Mouse (Mus musculus) thymus, postnatal 36 days (tissue): ENCODE data around the gene Fam204a.

Source experiments
- DNase-seq, 2 experiments: peaks; one replicate each; pipeline ENCODE4 v3.0.0; 2022; ENCODE audit warnings: mixed read lengths in 2 of 2

Fam204a gene

DNA sequence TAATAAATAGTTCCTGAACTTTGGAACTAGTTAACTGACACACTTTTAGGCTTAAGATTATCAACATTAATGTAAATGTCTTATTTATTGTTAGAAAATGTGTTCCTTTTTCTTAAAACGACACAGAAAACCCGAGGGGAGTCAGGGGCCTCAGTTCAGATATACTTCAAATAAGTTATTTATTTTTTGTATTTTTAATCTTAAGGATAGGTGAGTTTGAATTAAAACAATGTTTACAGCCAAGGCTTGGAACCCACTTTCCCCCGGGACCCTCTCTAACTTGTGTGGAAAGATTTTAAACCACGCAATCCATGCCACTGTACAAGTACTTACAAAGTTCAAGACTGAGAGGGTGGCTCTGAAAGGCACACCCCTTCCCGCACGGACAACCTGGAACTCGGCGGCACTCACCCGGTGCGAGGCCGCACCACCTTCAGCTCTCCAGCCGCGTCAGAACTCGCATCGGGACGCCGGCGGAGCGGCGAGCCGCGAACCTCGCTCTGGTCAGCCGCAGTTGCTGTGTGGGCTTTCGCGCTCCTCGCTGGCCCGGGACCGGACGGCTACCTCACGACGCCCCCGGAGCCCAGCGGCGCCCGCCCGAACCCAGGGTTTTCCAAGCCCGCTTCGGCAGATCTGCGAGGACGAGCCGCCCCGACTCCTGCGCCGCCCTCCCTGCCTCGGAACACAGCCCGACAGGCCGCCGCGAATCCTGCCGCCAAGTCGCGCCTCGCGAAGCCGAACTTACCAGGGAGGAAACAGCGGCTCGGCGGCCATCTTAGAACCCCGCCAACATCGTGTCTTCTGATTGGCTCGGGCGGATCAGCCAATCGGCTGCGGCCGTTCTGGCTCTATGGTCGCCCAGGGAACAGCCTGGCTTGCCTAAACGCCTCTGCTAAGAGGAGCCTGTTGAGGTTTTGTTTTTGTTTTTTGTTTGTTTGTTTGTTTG is at the start of gene Fam204a:
Gene Fam204a, minus strand, starts transcription at position 803 of the 946 bp plus-strand sequence.
- DNase-seq: peak; percentile 94 to 95

DNA sequence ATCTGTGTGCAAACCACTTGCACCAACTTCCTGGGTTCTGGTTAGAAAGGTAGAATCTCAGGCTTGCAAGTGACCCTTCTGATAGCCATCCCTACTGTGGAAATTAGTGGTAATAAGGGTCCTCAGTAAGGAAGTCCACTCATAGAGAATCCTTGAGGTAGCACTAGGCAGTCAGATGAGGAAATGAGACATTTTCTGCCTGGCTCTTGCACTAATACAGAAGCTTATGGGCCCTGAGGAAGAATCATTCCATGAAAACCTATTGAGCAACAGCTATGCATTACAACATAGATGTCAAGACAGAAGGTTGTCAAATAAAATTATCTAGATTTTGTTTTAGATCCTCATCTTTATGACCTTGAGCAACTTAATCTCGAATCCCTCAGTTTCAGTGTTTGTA is 39.3 kb upstream of the Fam204a start:
- DNase-seq: no peak

DNA sequence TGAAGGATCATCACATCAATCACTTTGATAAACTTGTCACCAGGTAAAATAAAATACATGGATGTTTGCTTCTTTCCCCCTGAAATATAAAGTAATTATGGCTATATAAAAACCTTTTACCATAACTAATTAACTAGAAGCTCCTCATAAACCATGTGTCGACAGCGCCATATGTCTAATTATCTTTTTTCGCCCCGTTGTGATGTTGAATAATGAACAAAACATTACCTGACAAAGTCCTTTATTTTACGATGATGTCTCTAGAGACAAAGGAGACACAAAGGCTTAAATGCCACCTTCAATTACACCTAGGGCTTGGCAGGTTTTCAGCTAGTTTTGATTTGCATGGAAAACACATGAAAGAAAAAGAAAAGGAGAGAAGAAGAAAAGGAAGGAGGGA is 34.2 kb upstream of the Fam204a start:
- DNase-seq: no peak

DNA sequence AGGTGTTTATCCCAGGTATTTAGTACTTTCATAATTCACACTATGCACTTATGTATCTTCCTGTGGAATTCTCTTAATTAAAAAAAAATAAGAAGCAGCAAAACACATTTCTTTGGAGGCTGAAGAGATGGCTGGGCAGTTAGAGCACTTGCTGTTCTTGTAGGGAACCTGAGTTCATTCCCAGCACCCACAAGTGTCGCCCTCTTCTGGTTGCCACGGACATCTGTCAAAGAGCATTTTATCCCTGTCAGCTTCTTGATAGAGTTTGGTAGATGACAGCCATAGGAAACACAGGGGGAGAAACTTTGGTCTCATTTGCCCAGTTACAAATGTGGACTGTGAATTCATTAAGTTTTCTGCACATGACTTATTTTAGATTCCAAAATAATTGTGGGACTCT is 25.5 kb upstream of the Fam204a start:
- peak; percentile 2 to 8 for DNase-seq

DNA sequence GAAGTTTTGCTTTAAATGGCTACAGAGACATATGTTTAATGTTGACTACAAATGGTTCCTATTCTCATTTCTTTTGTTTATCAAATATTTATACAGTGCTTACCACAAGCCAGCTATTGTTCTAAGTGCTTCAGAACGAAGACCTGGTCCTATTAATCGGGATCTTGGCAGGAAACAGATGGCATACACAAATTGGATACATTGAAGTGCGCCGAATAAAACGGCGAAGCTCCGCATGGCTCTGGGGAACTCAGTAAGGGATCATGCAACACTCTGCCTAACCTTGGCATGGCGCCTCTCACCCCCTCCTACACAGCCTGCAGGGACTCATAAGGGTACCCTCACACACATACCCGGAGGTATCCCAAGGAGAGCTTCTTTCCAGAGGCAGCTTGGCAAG is 24.7 kb upstream of the Fam204a start:
- no peak for DNase-seq

DNA sequence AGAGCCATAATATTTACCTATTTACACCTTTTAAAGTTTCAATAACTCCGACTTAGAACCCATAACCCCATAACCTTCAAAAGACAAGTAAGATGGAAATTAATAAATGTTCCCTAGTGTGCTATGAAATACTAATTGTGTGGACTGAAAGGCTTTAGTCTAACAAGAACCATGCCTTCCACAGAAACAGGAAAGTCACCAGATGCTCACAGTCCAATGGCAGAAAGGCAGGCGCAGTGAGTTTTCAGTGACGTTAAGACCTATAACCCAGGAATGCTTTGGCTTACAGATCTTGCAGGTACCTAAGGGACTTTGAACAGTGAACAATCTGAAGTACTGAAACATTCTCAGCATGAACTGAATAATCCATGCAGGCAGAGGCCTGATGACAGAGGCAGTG is 18.7 kb upstream of the Fam204a start:
- DNase-seq: no peak

DNA sequence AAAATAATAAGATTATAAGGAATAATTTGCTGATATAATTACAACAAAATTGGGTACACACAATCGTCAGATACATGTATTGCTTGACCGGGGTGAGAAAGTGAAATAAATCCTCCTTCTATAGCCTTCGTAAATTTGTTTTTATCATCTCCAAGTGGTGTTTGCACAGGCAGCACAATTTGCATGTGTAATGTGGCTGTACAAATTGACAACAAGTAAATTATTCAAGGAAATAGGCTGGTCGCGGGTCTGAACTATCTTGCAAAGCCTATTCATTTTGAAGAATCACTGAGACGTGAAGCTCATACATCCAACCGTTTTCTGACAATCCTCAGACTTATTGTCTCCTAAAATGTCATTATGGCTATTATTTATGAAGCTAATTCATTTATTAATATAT is 16.1 kb upstream of the Fam204a start:
- DNase-seq: no peak

DNA sequence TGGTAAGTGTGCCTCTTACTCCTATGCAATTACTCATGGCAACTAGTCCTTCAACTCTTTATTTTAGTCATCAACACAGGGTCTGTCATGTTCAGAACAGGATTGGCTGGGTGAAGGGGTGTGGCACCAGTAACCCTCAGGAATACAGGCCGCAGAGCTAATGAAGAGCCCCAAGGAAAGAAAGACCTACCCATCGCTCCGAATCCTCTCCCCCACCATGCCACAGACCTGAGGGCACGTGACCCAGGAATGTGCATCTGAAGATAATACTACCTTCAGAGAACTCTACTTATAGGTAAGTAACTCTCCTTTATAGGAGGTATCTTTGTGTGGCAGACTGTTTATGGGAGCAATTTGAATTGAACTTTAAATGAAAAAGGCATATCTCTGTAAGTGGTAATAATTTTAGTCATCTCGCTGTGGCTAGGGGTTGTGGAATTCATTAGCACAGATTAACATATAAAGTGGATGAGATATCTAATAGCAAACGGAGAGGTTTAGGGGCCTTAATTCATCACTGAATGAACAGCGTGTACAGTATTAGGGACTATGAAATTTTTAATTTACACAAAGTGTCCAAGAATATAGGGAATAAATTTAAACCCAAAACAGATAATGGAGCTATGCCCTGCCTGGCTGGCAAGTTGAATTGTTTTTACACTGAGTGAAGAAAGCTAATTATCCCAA is 15.6 kb upstream of the Fam204a start:
- DNase-seq: no peak

DNA sequence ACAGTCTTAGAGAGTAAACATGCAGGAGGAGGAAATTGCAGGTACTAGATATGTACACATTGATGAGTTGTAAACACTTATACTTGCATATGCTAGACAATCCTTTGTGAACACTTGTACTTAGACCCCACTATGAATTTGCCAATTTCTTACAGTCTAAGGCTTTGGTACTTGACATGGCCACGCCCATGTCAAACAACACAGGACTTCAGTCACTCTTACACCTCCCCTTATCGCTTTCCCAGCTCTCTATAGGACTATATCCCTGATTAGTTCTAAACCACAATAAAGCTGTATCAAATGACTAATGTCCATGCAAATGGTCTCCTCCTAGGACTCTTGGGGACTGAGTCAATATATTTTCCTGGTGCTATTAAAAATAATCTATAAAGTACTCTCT is 5.0 kb upstream of the Fam204a start:
- no peak for DNase-seq

DNA sequence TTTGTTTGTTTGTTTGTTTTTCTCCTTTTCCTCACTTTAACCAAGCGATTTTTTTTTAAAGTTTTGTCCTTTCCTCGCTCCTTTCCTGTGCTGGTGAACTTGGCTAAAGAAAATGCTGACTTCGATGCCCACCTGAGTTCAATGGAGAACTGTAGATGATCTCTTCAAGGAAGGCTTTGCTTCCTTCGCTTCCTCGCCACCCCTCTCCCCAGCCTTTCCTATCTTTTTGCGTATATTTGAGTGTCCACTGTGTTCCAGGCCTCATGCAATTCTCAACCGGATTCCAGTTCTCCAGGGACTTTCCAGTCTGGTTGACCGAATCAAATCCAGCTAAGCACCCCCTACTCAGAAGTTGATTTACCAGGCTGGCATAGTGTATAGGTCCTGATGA is 339 bp upstream of the Fam204a start:
- peak in 1 of 2 experiments; percentile 5 for DNase-seq

DNA sequence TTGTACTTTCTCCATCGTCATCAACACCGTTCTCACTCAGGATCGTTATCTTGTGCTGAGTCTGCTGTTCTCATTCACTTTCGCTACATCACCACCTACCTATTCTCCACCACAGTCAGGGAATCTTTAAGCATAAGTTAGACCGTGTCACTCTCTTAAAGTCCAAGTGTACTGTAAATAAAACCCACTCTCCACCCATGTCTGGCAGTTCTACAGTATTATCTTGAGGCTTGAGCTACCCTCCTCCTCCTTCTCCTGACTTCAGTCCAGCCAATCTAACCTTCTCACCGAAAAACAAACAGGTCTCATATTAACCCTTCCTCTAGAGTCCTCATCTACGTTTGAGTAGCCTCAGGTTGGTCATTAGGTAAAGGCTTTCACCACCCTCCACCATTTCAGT is 7.1 kb downstream of the Fam204a start:
- DNase-seq: no peak

DNA sequence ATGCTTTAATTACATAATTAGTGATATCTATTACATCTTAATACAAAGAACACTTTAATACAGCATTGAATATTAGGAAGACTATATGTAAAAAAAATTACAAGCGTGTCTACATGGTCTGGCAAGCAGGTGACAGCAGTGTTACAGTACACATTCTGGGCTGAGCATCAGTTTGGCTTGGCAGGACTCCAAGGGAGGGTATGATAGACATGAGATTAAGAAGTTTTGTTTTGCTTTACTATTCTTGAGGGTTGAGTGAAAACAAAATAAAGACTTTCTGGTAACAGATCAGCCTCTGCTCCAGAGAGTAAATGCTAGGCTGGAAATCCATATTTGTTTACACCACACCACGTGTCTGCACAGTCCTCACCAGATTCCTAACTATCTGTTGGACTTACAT is 8.5 kb downstream of the Fam204a start:
- no peak for DNase-seq

DNA sequence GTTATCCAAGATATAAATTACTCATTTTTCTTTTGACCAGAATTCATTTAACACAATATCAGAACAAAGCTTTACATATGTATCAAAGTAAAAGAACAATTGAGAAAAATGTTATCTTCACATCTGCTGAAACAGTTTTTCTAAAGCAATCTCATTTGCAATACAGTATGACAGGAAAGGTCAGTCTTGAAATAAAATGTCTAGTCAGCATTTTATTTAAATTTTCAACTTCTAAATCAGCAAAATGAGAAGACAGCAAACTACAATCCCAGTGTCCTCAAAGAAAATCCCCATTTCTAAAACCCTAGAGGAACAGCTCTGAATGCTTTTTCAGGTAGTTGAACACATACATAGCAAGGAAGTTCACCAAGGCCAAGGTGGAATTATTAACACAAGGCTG is 18.3 kb downstream of the Fam204a start:
- DNase-seq: no peak

DNA sequence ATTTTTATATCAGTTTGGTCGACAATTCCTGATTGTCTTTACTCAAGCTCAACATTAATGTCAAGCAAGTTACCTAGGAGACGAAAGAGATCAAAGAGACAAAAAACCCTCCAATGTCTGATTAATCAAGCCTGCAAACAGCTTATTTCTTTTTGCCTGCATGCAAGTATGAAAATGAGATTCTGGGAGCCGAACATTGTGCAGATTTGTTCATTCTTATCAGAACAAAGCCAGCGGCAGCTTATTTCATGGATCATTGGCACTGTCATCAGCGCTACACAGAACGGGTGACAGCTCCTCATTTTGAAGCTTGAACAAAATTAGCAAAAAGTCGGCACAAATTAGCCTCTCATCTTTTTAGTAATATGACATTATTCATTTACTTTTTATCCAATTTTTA is 22.3 kb downstream of the Fam204a start:
- no peak for DNase-seq

DNA sequence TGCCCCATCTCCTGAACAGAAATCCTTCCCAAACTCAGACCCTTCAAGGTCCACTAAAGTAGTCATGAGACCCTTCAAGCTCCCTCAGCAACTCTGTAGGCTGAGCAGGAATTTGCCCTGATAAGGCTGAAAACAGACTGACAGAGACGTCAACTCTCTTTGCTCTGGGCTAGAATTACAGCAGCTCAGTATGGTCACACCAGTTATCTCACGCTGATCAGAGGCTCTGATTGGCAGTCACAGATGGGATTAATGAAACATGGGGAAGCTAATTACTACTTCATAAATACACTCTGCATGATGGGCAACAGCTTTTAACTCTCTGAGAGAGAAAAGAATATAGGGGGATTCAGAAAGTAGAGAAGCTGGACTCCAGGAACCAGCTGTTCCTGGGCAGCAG is 26.2 kb downstream of the Fam204a start:
- DNase-seq: no peak

DNA sequence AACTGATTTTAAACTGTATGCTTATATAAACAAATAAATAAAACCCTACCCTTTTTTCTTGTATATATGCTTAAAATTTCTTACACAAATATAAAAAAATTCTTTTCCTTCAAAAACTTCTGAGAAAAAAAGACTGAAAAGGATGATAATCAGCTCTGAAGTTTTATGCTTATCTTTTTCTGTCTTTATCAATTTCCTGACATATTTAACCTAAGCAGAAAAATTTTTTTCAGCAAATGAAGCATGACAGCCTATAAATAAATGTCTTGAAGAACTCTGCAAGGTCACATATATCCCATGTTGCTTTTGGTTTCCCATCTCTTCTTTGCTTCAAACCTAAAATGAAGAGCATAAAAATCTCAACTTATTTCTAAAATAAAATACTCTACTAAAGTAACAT is 27.3 kb downstream of the Fam204a start:
- no peak for DNase-seq

DNA sequence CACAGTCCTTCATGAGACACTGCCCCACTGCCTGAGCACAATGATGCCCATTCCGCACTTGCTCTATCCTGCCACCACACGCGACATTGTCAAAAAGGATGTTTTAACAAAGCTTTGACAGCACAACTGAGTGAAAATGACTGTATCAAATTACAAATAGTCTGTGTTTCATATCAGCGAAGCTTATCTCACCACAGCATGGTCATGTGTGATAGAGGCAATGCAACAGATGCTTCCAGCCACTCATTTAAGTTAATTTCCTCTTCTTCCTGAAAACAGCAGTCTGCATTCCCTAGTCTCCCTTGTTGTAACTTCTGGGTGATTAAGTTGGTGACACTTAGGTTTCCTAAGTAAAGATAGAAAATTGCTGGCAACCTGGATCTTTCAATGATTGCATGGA is 33.7 kb downstream of the Fam204a start:
- no peak for DNase-seq

DNA sequence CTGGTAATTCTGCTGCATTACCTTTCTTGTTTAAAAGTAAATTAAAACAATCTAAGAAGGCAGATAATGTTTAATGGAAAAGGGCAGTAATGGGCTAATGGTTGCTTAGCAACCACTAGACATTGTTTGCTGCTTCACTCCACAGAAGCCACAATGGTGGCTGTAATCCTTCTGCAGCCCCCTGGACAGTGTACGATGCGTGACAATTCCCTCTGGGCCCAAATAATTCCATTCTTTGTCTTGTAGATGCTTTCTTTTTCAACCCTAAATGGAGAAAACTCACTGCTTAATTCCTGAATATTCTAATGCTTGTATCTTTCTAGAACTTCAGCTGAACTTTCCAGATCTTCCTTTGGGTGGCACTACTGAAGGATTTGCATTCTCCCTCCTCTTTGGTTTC is 37.3 kb downstream of the Fam204a start:
- DNase-seq: no peak

DNA sequence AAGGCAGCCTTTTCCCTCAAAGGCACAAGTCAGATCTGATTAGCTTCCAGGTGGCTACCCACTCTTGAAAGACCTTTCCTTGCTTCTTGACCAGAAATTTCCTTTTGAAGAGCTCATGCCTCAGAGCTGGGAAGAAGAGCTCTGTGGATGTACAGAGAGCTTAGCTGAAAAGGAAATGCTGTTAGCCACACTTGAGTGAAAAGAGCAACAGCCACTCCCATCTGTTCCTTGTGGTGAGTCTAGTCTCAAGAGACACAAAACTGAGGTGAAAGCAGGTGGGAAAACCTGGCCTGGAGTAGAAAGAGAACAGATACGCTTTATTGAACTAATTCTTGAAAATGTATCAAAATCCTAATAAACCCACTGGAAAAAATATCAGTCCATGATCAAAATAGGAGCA is 43.6 kb downstream of the Fam204a start:
- DNase-seq: peak; percentile 38 to 45

DNA sequence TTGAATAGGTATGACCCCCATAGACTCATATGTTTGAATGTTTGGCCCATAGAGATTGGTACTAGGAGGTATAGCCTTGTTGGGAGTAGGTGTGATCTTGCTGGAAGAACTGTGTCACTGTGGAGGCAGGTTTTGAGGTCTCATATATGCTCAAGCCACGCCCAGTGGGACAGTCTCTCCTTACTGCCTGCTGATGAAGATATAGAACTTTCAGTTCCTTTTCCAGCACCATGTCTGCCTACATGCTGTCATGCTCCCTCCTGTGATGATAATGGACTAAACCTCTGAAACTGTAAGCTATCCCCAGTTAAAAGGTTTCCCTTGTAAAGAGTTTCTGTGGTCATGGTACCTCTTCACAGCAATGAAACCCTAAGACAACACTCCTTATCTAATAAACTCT is 44.3 kb downstream of the Fam204a start:
- no peak for DNase-seq

DNA sequence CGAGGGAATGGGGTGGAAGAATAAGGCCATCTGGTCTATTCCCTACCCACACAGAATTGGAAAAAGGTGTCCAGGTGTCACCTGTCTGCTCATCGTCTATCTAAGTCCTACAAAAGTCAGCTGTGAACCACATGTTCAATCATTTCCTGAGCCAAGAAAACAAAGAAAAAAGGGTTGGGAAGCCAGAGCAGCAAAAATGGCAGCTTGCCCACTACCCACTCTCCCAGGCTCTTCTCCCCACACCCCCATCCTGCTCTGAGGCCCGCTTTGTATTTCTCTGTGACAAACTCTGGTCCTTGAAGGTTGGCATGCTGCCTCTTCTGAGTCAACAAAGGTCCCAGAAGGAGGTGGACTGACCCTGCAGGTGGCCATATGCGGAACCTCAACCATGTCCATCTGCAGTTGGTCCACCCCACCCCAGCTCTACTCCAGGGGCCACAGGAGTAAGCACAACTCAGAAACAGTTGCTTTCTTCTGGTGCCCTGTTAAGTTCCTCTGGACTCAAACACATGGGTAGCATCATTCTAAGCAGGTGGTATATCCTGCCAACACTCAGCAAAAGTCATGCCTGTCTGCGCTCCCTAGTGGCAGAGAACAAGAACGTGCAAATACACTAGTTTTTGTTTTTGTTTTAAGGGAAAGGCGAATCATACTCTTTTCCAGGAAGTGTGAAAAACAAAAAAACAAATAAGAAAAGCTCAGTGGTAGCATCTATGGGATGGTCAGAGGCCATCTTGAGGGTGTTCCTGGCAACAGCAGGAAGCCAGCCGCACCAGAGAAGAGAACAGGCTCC is 47.5 kb downstream of the Fam204a start:
- DNase-seq: no peak

DNA sequence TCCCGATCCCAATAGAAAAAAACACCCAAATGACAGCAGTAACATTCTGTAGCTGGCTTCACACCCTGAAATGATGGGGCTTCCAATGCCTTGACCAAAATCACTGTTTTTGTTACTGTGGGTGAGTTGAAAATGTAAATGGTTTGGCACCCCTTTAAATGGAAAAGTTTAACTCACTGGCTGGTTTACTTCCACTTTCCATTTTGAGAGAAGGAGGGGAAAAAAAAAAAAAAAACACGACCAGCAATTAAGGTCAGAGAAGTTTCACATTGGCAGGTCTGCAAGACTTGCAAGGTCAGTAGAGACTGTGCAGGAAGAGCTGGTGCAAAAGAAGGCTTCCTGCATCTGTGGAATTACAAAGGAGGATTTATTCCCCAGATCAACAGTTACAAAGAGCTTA is 61.1 kb downstream of the Fam204a start:
- no peak for DNase-seq

DNA sequence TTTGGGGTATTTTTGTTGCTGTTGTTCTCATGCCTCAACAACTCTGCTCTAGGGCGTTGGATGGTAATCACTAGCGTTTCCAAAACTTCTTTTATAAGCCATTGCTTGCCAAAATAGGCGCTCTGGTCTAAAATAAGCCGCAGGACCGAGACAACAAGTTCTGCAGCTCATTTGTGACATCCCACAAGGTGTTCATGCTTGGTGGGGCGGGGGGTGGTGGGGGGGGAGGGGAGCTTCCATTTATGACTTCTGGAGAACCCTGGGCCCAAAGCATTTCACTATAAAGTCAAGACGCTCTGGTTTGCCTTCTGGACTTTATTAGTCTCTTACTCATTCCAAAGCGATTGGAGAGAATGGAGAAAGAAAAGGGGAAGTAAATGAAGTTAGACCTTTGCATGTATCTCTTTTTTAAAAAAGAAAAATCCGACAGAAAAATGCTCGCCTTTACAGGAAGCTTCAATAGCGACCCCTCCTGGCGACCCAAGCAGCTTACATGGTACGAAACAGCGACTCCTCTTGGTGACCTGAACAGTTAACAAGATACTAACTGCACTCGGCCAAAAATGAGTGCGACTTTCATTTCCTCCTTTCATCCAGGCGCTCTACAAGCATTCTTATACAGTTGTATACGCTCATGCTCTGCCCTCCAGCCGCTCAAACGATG is 65.8 kb downstream of the Fam204a start:
- DNase-seq: peak; percentile 61 to 65
